Mouse (Mus musculus): ENCODE data around the gene Hdc. TPM values are rescaled to one million over a fixed set of nuclear protein-coding genes. Genes with fewer than 3 reads are reported as not detected.

Hdc gene
- polyA plus RNA-seq, 1 experiment = not detected

DNA sequence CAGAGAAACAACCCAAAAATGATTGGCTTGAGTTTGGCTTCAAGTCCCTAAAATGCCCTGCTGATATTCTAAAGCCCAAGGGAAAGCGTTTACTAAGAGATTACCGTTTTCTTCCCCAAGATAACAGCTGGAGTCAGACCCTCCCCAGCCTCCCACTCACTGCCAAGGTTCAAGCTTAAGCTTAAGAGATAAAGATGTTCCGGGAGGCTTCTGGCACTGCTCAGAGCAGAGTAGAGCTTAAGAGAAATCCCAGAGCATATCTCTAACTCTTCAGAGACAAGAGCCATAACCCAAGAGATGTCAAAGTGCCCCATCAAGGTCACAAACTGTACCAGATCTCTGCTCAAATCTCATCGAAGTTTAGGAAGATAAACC lies 12.4 kb downstream of the Hdc start:
- WGBS = 48% methylated on average over 4 of the region's 4 CpGs
- TF ChIP-seq POLR2A (IDR thresholded peaks at IDR 0.05; ENCODE audit: insufficient read depth, low read depth, low read length) = no peak
- TF ChIP-seq CTCF (IDR thresholded peaks at IDR 0.05; ENCODE audit: insufficient read depth, low read depth, low read length) = no peak
- Histone ChIP-seq H3K4me3 (ENCODE audit: insufficient read depth, low read depth, low read length) (no peak overlapping the region), H3K4me1 (ENCODE audit: control insufficient read depth, insufficient read depth, low read length) (peaks cover 11% of the 10 kb centered on the region), H3K27ac (ENCODE audit: insufficient read depth, low read depth, low read length) (no peak overlapping the region)

DNA sequence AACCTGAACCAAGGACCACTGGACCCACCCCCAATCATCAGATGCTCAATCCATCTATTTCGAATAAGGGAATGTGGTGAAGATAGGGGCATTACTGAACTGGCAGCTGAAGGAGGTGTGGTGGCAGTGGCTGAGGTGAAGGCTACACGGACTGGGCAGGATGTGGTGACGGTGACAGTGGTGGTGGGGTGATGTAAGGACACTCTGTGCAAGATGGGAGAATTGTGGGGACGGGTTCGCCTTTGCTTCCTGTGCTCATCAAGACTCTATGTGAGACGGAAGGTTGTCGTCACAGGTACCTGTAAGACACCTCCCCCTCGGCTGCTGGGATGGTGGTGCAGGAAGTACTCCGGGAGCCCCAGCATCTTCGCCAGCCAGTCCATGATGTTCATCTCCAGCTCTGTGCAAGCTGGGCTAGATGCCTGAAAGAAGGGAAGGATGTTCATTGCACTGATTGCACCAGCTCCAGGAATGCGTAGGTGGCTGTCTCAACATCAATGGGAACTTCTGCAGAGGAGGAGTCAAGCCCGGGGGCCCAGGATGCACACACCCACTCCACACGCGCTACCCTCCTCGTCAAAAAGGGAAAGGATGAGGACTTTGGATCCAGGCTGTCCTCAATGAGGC lies 12.9 kb downstream of the Hdc start:
- TF ChIP-seq POLR2A (IDR thresholded peaks at IDR 0.05; ENCODE audit: insufficient read depth, low read depth, low read length) (no peak), CTCF (IDR thresholded peaks at IDR 0.05; ENCODE audit: insufficient read depth, low read depth, low read length) (no peak)
- 67% methylated on average over 15 of the region's 15 CpGs for WGBS
- peaks cover 11% of the 10 kb centered on the region for H3K4me1 ChIP-seq (ENCODE audit: control insufficient read depth, insufficient read depth, low read length)
- no peak overlapping the region for H3K4me3 ChIP-seq (ENCODE audit: insufficient read depth, low read depth, low read length)
- no peak overlapping the region for H3K27ac ChIP-seq (ENCODE audit: insufficient read depth, low read depth, low read length)

GRCm38 (mm10) chr2:126601918-126602600 lies 17.0 kb downstream of the Hdc start:
- Histone ChIP-seq H3K4me1 (ENCODE audit: control insufficient read depth, insufficient read depth, low read length) (peaks cover 11% of the 10 kb centered on the region), H3K27ac (ENCODE audit: insufficient read depth, low read depth, low read length) (no peak overlapping the region), H3K4me3 (ENCODE audit: insufficient read depth, low read depth, low read length) (no peak overlapping the region)
- WGBS = 91% methylated on average over 14 of the region's 14 CpGs
- no peak for TF ChIP-seq CTCF (IDR thresholded peaks at IDR 0.05; ENCODE audit: insufficient read depth, low read depth, low read length)
- TF ChIP-seq POLR2A (IDR thresholded peaks at IDR 0.05; ENCODE audit: insufficient read depth, low read depth, low read length) = no peak

GRCm38 (mm10) chr2:126600533-126600932 lies 18.6 kb downstream of the Hdc start:
- no peak overlapping the region for H3K4me3 ChIP-seq (ENCODE audit: insufficient read depth, low read depth, low read length)
- H3K4me1 ChIP-seq (ENCODE audit: control insufficient read depth, insufficient read depth, low read length) = 0 out of 2 replicates have a peak, but pooled peaks cover 4% of the 10 kb centered on the region
- WGBS = 79% methylated on average over 14 of the region's 14 CpGs
- TF ChIP-seq CTCF (IDR thresholded peaks at IDR 0.05; ENCODE audit: insufficient read depth, low read depth, low read length) (no peak), POLR2A (IDR thresholded peaks at IDR 0.05; ENCODE audit: insufficient read depth, low read depth, low read length) (no peak)
- no peak overlapping the region for H3K27ac ChIP-seq (ENCODE audit: insufficient read depth, low read depth, low read length)

GRCm38 (mm10) chr2:126599005-126599404 lies 20.1 kb downstream of the Hdc start:
- TF ChIP-seq CTCF (IDR thresholded peaks at IDR 0.05; ENCODE audit: insufficient read depth, low read depth, low read length) = no peak
- no peak for TF ChIP-seq POLR2A (IDR thresholded peaks at IDR 0.05; ENCODE audit: insufficient read depth, low read depth, low read length)
- H3K4me1 ChIP-seq (ENCODE audit: control insufficient read depth, insufficient read depth, low read length) = peaks cover 8% of the 10 kb centered on the region
- WGBS = 14% methylated on average over 3 of the region's 3 CpGs

DNA sequence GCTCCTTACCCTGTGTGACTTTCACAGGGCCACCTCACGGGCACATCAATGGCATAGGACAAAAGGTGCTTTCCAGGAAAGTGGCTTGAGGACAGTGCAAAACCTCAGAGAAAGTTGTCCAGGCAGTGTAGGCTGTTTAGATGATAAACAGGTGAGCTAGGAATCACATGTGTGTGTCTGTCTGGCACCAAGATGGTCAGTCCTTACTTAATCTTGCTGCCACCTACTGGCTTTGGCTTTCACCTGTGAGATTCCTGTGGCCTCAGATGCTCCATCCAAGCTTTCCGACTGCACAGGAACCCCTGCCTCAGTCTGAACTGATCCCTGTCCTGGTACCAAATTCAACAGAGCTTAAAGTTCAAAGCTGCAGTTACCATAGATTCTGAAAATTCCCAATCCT lies 20.7 kb downstream of the Hdc start:
- 55% methylated on average over 2 of the region's 2 CpGs for WGBS
- Histone ChIP-seq H3K4me1 (ENCODE audit: control insufficient read depth, insufficient read depth, low read length) (peaks cover 9% of the 10 kb centered on the region), H3K4me3 (ENCODE audit: insufficient read depth, low read depth, low read length) (no peak overlapping the region), H3K27ac (ENCODE audit: insufficient read depth, low read depth, low read length) (no peak overlapping the region)
- TF ChIP-seq POLR2A (IDR thresholded peaks at IDR 0.05; ENCODE audit: insufficient read depth, low read depth, low read length) (no peak), CTCF (IDR thresholded peaks at IDR 0.05; ENCODE audit: insufficient read depth, low read depth, low read length) (no peak)

More at GRCm38 (mm10) chr2:126599005-126599404, 20.1 kb downstream of the Hdc start:
- no peak overlapping the region for H3K27ac ChIP-seq (ENCODE audit: insufficient read depth, low read depth, low read length)
- no peak overlapping the region for H3K4me3 ChIP-seq (ENCODE audit: insufficient read depth, low read depth, low read length)

- 74% methylated on average over 20 of the region's 20 CpGs for WGBS
- H3K27ac ChIP-seq (ENCODE audit: insufficient read depth, low read depth, low read length) = no peak overlapping the region
- TF ChIP-seq POLR2A (IDR thresholded peaks at IDR 0.05; ENCODE audit: insufficient read depth, low read depth, low read length) = no peak
- no peak for TF ChIP-seq CTCF (IDR thresholded peaks at IDR 0.05; ENCODE audit: insufficient read depth, low read depth, low read length)
- H3K4me1 ChIP-seq (ENCODE audit: control insufficient read depth, insufficient read depth, low read length) = peaks cover 9% of the 10 kb centered on the region
- H3K4me3 ChIP-seq (ENCODE audit: insufficient read depth, low read depth, low read length) = no peak overlapping the region
These were observed 21.5 kb downstream of the Hdc start for GRCm38 (mm10) chr2:126597279-126598241.

DNA sequence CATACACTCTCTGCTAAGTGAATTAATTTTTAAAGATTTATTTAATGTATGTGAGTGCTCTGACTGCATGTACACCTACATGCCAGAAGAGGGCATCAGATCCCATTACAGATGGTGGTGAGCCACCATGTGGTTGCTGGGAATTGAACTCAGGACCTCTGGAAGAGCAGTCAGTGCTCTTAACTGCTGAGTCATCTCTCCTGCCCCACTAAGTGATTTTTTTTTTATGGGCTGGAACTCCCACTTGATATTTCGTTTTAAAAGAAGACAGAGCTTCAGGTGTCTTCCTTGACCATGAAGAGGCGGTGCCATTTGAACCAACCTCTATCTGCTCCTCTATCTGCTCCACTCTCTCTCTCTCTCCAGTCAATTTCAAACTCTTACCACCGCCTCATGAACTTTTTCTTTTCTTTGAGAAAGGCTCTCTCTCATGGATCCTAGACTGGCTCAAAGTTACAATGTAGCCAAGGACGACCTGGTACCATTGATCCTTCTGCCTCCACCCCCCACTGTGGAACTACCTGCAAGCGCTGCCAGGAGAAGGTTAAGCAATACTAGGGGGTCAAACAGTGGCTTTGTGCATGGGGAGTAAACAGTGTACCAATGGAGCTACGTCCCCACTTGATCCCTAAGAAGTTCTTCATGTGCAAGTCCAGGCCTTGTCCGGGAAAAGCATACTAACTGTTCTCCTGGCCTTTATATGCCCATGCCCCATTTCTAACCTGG lies 22.6 kb downstream of the Hdc start:
- Histone ChIP-seq H3K27ac (ENCODE audit: insufficient read depth, low read depth, low read length) (no peak overlapping the region), H3K4me1 (ENCODE audit: control insufficient read depth, insufficient read depth, low read length) (peaks cover 9% of the 10 kb centered on the region), H3K4me3 (ENCODE audit: insufficient read depth, low read depth, low read length) (no peak overlapping the region)
- TF ChIP-seq POLR2A (IDR thresholded peaks at IDR 0.05; ENCODE audit: insufficient read depth, low read depth, low read length) (no peak), CTCF (IDR thresholded peaks at IDR 0.05; ENCODE audit: insufficient read depth, low read depth, low read length) (no peak)
- WGBS = 96% methylated on average over 7 of the region's 7 CpGs
